Mouse (Mus musculus) common myeloid progenitor, adult 5-6 weeks (primary cell): ENCODE measurements at regions not wholly inside any gene's neighbourhood (a gene's known extent, or its start where the extent isn't known, plus 50 kb on each side); places are given as distances from the start of the nearest gene placed in this dataset.
"Not testable (repeated sequence)": the region's sequence is repeated elsewhere in the genome, so short reads cannot be mapped to it uniquely, and the experiment has no call there.

Source experiments
- ATAC-seq: replicated peaks from 2 replicates; pipeline ENCODE4 v1.8.0; 2016; ENCODE audit warnings: low read depth, mild to moderate bottlenecking, moderate TSS enrichment, inconsistent platforms; ENCODE audit not compliant: poor library complexity, severe bottlenecking

GRCm38 (mm10) chr1:13042326-13042725, 1628.4 kb downstream of the A830018L16Rik start:
- ATAC-seq: no peak

DNA sequence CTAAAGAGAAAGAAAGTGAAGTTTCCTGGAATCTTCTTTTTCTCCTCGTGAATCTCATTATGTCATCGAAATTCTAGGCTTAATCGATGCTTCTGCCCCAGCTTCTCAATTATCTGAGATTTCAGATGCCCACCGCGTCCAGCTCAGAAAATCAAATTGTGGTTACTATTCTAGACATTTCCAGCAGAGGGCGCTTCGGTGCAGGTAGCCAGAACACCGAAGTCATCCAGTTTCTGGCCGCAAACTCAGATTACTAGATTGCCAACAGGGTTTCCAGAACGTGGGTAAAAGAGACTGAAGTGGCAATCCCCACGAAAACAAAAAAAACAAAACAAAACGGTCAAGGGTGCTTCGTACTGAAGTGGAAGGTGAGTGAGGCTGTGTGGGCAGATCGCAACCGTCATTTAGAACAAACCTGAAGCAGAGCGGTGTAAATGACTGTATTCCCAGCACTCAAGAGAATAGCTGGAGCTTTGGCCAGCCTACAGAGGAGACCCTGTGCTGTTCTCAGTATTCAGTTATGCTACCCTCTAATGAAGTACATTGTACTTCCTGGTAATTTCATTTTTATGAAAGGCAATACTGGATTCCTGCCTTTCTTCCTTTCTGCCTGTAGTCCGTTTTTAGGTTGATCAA, 1636.4 kb downstream of the A830018L16Rik start:
- peak; percentile 67 for ATAC-seq

GRCm38 (mm10) chr1:13051433-13052066, 1637.6 kb downstream of the A830018L16Rik start:
- not testable (repeated sequence) for ATAC-seq

DNA sequence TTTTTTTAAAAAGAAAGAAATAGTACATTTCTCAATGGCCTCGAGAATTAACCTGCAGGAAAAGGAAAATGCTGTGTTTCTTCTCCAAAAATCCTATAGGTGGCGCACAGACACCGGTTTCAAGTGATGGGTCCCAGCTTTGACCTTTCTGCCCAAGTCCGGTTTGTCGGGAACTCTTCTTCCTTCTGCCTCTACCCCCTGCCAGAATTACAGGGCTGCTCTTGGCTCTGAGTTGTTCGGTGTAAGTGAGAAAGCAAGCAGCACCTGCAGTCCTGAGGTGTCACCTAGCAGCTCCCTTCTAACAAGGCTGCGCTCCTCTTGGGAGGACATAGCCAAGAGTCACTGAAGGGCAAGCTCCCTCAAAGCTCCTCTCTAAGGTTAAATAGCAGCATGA, 1638.2 kb downstream of the A830018L16Rik start:
- peak; percentile 73 for ATAC-seq

GRCm38 (mm10) chr1:13057741-13058140, 1643.8 kb downstream of the A830018L16Rik start:
- no peak for ATAC-seq

DNA sequence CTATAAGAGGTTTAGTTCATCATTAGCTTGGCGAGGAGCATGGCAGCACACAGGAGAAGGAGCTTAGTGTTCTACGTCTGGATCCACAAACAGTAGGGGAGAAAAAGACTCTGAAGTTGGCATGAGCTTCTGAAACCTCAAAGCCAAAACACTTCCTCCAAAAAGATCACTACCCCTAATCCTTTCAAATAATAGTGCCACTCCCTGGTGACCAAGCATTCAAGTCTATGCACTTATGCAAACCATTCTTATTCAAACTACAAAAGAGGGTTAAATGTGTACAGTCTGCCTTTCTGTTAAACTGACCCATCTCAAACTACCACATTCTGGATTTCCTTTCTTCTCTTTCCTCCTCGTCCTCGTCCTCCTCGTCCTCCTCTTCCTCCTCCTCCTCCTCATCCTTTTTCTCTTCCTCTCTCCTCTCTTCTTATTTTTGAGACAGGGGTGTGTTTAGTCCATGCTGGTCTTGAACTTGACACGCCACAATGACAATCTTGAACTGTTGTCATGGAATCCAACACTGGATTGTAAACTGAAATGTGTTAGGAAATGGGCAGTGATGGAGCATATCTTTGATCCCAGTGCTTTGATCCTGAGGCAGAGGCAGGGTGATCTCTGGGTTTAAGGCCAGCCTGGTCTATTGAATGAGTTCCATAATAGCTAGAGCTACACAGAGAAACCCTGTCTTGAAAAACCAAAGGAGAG, 1645.9 kb downstream of the A830018L16Rik start:
- no peak for ATAC-seq
